Mouse (Mus musculus): ENCODE data around the gene Cyfip2. TPM values are rescaled to one million over a fixed set of nuclear protein-coding genes. Genes with fewer than 3 reads are reported as not detected.
"Not testable (repeated sequence)": the region's sequence is repeated elsewhere in the genome, so short reads cannot be mapped to it uniquely, and the experiment has no call there.

The Cyfip2 gene
- polyA plus RNA-seq, 1 experiment from 2014 or later = 5.4 TPM

GRCm38 (mm10) chr11:46201636-46202546, 110.8 kb downstream of the Cyfip2 start:
- Histone ChIP-seq H3K9me3 (no peaks in the 10 kb centered on the region), H3K27me3 (no peaks in the 10 kb centered on the region), H3K4me3 (no peak overlapping the region), H3K4me2 (no peak overlapping the region), H3K9ac (no peak overlapping the region), H3K4me1 (0 out of 2 replicates have a peak, but pooled peaks cover 10% of the 10 kb centered on the region), H3K36me3 (peaks cover 4% of the 10 kb centered on the region; the same call in 1 of the 2 replicates), H3K27ac (no peak overlapping the region)
- ATAC-seq (ENCODE audit: insufficient number of reproducible peaks, low FRiP score, low TSS enrichment, low read depth) = no peak
- 48% methylated on average over 20 of the region's 20 CpGs for WGBS

- H3K4me1 ChIP-seq = 0 out of 2 replicates have a peak, but pooled peaks cover 10% of the 10 kb centered on the region
- H3K9me3 ChIP-seq = no peaks in the 10 kb centered on the region
- ATAC-seq (ENCODE audit: insufficient number of reproducible peaks, low FRiP score, low TSS enrichment, low read depth) = no peak
- H3K36me3 ChIP-seq = peaks cover 4% of the 10 kb centered on the region; the same call in 1 of the 2 replicates
- 89% methylated on average over 11 of the region's 11 CpGs for WGBS
- H3K9ac ChIP-seq = no peak overlapping the region
- H3K4me2 ChIP-seq = no peak overlapping the region
- H3K27ac ChIP-seq = no peak overlapping the region
- H3K27me3 ChIP-seq = no peaks in the 10 kb centered on the region
- no peak overlapping the region for H3K4me3 ChIP-seq
Observed at GRCm38 (mm10) chr11:46200664-46201063, 112.0 kb downstream of the Cyfip2 start.

DNA sequence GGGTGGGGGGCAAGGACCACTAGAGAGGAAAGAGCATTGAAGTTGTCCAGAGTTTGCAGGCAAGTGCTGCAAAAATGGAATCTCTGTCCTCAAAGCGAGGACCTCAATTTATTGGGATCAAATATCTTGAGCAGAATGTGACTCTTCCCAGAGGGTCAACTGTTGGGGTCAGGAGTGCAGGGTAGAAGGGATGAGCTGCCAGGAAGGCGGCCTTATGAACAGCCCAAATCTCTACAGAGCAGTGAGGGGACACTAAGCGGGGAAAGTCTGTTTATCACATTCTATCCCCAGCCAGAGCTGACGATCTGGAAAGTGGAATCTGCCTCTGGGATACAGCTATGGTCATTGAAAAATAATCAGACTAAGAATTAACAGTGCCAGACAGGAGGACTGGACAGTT, 118.5 kb downstream of the Cyfip2 start:
- no peaks in the 10 kb centered on the region for H3K9me3 ChIP-seq
- no peaks in the 10 kb centered on the region for H3K4me1 ChIP-seq
- peaks cover 4% of the 10 kb centered on the region; the same call in 1 of the 2 replicates for H3K36me3 ChIP-seq
- ATAC-seq (ENCODE audit: insufficient number of reproducible peaks, low FRiP score, low TSS enrichment, low read depth) = no peak
- no peak overlapping the region for H3K4me3 ChIP-seq
- H3K9ac ChIP-seq = no peak overlapping the region
- no peaks in the 10 kb centered on the region for H3K27me3 ChIP-seq
- H3K4me2 ChIP-seq = no peak overlapping the region
- H3K27ac ChIP-seq = no peak overlapping the region
- WGBS = 69% methylated on average over 4 of the region's 4 CpGs

DNA sequence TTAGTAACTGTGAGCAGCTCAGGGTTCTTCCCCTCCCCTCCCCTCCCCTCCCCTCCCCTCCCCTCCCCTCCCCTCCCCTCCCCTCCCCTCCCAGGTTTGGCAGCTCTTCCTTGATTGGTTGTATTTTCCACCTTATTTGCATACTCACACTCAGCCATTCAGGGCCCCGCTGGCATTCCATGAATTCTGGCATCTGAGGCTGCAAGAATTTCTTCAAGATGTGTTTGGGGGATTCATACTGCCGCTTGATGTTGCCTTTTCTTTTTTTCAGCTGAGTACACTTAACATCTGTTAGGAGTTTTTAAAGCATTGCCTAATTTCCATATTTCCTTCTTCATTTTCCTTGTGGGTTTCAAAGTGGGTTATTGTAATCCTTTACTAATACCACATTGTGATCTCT, 124.4 kb downstream of the Cyfip2 start:
- Histone ChIP-seq H3K4me2 (no peak overlapping the region), H3K27me3 (no peaks in the 10 kb centered on the region), H3K4me1 (peaks cover 5% of the 10 kb centered on the region; the same call in 1 of the 2 replicates), H3K27ac (no peak overlapping the region), H3K9me3 (no peaks in the 10 kb centered on the region), H3K4me3 (no peak overlapping the region), H3K9ac (no peak overlapping the region), H3K36me3 (no peaks in the 10 kb centered on the region)
- WGBS = 54% methylated on average over 2 of the region's 2 CpGs
- ATAC-seq (ENCODE audit: insufficient number of reproducible peaks, low FRiP score, low TSS enrichment, low read depth) = no peak

- Histone ChIP-seq H3K4me2 (no peak overlapping the region), H3K36me3 (no peaks in the 10 kb centered on the region), H3K4me3 (no peak overlapping the region), H3K4me1 (peaks cover 5% of the 10 kb centered on the region; the same call in 1 of the 2 replicates), H3K9me3 (no peaks in the 10 kb centered on the region), H3K9ac (no peak overlapping the region), H3K27me3 (no peaks in the 10 kb centered on the region), H3K27ac (0 out of 2 replicates have a peak overlapping the region, but pooled peaks have one; percentile 40)
- ATAC-seq (ENCODE audit: insufficient number of reproducible peaks, low FRiP score, low TSS enrichment, low read depth) = no peak
- 15% methylated on average over 4 of the region's 4 CpGs for WGBS
Observed at GRCm38 (mm10) chr11:46185486-46185885, 127.2 kb downstream of the Cyfip2 start.

DNA sequence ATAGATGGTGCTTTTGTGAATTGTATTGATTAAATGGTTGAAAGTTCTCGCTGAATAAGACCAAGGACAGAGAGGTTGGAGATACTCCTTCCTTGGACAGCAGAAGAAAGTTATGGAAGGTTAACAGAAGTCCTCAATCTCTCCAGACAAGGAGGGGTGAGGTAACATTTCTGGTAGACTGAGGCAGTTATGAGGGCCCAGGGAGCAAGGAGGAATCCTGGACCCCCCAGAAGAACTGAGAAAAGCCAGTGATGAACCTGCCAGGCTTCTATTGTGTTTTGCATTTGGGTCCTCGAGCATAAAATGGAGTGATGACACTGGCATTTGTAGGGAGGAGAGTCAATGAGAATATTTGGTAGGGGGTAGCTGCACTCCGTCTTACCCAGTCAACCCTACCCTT, 127.7 kb downstream of the Cyfip2 start:
- Histone ChIP-seq H3K36me3 (no peaks in the 10 kb centered on the region), H3K4me2 (no peak overlapping the region), H3K4me3 (no peak overlapping the region), H3K27me3 (no peaks in the 10 kb centered on the region), H3K27ac (0 out of 2 replicates have a peak overlapping the region, but pooled peaks have one; percentile 40), H3K9me3 (no peaks in the 10 kb centered on the region), H3K9ac (no peak overlapping the region), H3K4me1 (peaks cover 5% of the 10 kb centered on the region; the same call in 1 of the 2 replicates)
- no peak for ATAC-seq (ENCODE audit: insufficient number of reproducible peaks, low FRiP score, low TSS enrichment, low read depth)
- WGBS = 60% methylated on average over 3 of the region's 3 CpGs

DNA sequence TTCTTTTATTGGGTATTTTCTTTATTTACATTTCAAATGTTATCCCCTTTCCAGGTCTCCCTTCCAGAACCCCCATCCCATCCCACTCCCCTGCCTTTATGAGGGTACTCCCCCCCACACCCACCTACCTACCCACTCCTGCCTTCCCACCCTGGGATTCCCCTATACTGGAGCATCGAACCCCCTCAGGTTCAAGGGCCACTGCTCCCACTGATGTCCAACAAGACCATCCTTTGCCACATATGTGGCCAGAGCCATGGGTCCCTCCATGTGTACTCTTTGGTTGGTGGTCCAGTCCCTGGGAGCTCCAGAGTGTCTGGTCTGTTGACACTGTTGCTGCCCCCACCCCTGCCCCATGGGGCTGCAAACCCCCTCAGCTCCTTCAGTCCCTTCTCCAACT, 130.6 kb downstream of the Cyfip2 start:
- not testable (repeated sequence) for H3K4me3 ChIP-seq; H3K27ac ChIP-seq; H3K27me3 ChIP-seq; ATAC-seq (ENCODE audit: insufficient number of reproducible peaks, low FRiP score, low TSS enrichment, low read depth); H3K4me1 ChIP-seq; H3K4me2 ChIP-seq; H3K36me3 ChIP-seq; H3K9ac ChIP-seq; H3K9me3 ChIP-seq
- 96% methylated on average over 1 of the region's 1 CpGs for WGBS

DNA sequence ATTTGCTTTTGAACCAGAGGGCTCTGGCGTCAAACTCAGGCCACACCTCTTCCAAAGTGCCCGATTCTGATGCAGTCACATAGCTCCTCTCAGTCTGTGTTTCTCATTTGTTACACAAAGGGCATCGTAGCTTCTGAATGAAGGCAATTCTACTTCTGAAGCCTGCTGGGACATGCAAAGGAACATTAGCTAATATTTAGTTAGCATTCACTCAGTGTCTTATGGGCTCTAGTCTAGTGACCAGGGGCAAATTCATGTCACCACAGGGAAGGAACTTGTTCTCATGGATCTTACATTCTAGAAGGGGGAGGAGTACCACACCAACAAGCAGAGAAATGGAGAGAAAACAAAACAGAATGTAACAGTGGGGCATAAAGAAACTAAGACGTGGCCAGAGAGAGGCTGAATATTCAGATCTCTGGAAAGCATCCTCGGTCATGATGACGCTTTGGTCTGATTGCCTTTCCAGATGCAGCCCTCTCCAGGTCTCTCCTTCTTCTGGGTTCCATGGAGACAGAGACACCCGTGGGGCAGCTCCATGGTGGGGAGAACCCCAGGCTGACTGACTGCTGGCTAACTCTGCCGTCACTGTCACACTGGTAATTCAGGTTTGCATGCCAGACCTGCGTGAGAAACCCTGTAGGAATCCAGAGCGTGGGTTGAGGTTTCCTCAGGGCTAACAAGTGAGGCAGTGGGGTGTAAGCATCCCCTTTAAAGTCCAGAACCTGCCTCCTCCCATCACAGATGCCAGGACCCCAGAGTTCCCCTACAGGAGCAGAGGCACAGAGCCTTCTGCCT, 135.2 kb downstream of the Cyfip2 start:
- no peak overlapping the region for H3K4me2 ChIP-seq
- ATAC-seq (ENCODE audit: insufficient number of reproducible peaks, low FRiP score, low TSS enrichment, low read depth) = no peak
- H3K27me3 ChIP-seq = no peaks in the 10 kb centered on the region
- no peak overlapping the region for H3K9ac ChIP-seq
- H3K36me3 ChIP-seq = no peaks in the 10 kb centered on the region
- H3K4me3 ChIP-seq = no peak overlapping the region
- no peaks in the 10 kb centered on the region for H3K9me3 ChIP-seq
- peak overlapping the region; percentile 22; the same call in 1 of the 2 replicates for H3K27ac ChIP-seq
- 53% methylated on average over 10 of the region's 10 CpGs for WGBS
- H3K4me1 ChIP-seq = no peaks in the 10 kb centered on the region

- H3K27ac ChIP-seq = no peak overlapping the region
- H3K9ac ChIP-seq = no peak overlapping the region
- 87% methylated on average over 6 of the region's 6 CpGs for WGBS
- no peak for ATAC-seq (ENCODE audit: insufficient number of reproducible peaks, low FRiP score, low TSS enrichment, low read depth)
- H3K4me2 ChIP-seq = no peak overlapping the region
- no peaks in the 10 kb centered on the region for H3K27me3 ChIP-seq
- H3K9me3 ChIP-seq = no peaks in the 10 kb centered on the region
- H3K4me1 ChIP-seq = no peaks in the 10 kb centered on the region
- no peak overlapping the region for H3K4me3 ChIP-seq
- no peaks in the 10 kb centered on the region for H3K36me3 ChIP-seq
Observed at GRCm38 (mm10) chr11:46176155-46176554, 136.5 kb downstream of the Cyfip2 start.

- H3K27me3 ChIP-seq = peaks cover 6% of the 10 kb centered on the region; the same call in 1 of the 2 replicates
- WGBS = 80% methylated on average over 9 of the region's 9 CpGs
Observed at GRCm38 (mm10) chr11:46172128-46172527, 140.5 kb downstream of the Cyfip2 start.

GRCm38 (mm10) chr11:46169908-46170307, 142.8 kb downstream of the Cyfip2 start:
- Histone ChIP-seq H3K9ac (no peak overlapping the region), H3K4me2 (no peak overlapping the region), H3K27me3 (peaks cover 13% of the 10 kb centered on the region), H3K36me3 (no peaks in the 10 kb centered on the region), H3K9me3 (no peaks in the 10 kb centered on the region), H3K4me1 (peaks cover 8% of the 10 kb centered on the region), H3K4me3 (no peak overlapping the region), H3K27ac (no peak overlapping the region)
- ATAC-seq (ENCODE audit: insufficient number of reproducible peaks, low FRiP score, low TSS enrichment, low read depth) = no peak
- 62% methylated on average over 3 of the region's 3 CpGs for WGBS

More at GRCm38 (mm10) chr11:46172128-46172527, 140.5 kb downstream of the Cyfip2 start:
- ATAC-seq (ENCODE audit: insufficient number of reproducible peaks, low FRiP score, low TSS enrichment, low read depth) = no peak
- H3K4me3 ChIP-seq = no peak overlapping the region
- no peaks in the 10 kb centered on the region for H3K36me3 ChIP-seq
- H3K4me2 ChIP-seq = no peak overlapping the region
- H3K9ac ChIP-seq = no peak overlapping the region
- no peaks in the 10 kb centered on the region for H3K9me3 ChIP-seq
- H3K4me1 ChIP-seq = no peaks in the 10 kb centered on the region
- H3K27ac ChIP-seq = no peak overlapping the region

DNA sequence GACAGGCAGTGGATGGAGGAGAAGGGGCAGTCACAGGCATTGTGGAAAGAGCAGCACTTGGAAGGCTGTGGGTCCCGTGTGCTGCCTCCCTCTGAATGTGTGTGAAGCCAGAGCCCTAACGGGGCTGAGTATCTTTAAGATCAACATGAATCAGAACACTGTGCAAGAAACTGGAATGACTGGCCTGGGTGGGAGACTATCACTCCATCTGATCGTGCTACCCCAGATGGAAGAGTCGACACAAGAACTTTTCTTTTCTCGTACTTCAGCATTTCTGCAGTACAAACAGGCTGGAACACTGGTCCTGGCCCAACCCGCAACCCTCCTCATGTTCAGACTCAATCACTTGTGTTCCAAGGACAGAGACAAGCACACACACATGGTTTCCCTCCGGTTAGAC, 144.2 kb downstream of the Cyfip2 start:
- WGBS = 80% methylated on average over 7 of the region's 7 CpGs
- Histone ChIP-seq H3K4me1 (peaks cover 8% of the 10 kb centered on the region), H3K36me3 (no peaks in the 10 kb centered on the region), H3K9ac (no peak overlapping the region), H3K4me3 (no peak overlapping the region), H3K27me3 (peaks cover 16% of the 10 kb centered on the region), H3K27ac (no peak overlapping the region), H3K4me2 (no peak overlapping the region), H3K9me3 (no peaks in the 10 kb centered on the region)
- ATAC-seq (ENCODE audit: insufficient number of reproducible peaks, low FRiP score, low TSS enrichment, low read depth) = no peak

Data from limb, embryonic 15.5 days (tissue).